Mouse (Mus musculus) heart, embryonic 13.5 days (tissue): Measurements from ENCODE around the gene Olfr1413. TPM values are rescaled to one million over a fixed set of nuclear protein-coding genes. Genes with fewer than 3 reads are reported as not detected.

Experiments
- ATAC-seq: fragments of 200-750 bp; cut with Nextera tagmentation; 2 replicates; pipeline ENCODE4 v1.8.0; 2017; ENCODE audit warnings: moderate TSS enrichment; ENCODE audit not compliant: insufficient number of reproducible peaks, low FRiP score, low TSS enrichment; ENCODE audit errors: extremely low read depth
- H3K27ac ChIP-seq: fragments of 300-500 bp; sonication (generic); replicated peaks from 2 replicates; pipeline ENCODE4 v1.5.1; 2015; ENCODE audit warnings: moderate library complexity, mild to moderate bottlenecking, inconsistent platforms
- H3K27me3 ChIP-seq: fragments of 300-500 bp; sonication (generic); replicated peaks from 2 replicates; pipeline ENCODE4 v1.6.1; 2015; ENCODE audit warnings: mild to moderate bottlenecking, inconsistent platforms
- H3K36me3 ChIP-seq: fragments of 300-500 bp; sonication (generic); 2 replicates; pipeline ENCODE4 v1.6.1; 2015; ENCODE audit warnings: mild to moderate bottlenecking, inconsistent platforms
- H3K4me1 ChIP-seq: fragments of 300-500 bp; sonication (generic); 2 replicates; pipeline ENCODE4 v1.6.1; 2015; ENCODE audit warnings: inconsistent platforms
- H3K4me2 ChIP-seq: fragments of 300-500 bp; sonication (generic); 2 replicates; pipeline ENCODE4 v1.6.1; 2015; ENCODE audit warnings: inconsistent platforms, mild to moderate bottlenecking, moderate library complexity
- H3K4me3 ChIP-seq: fragments of 300-500 bp; sonication (generic); 2 replicates; pipeline ENCODE4 v1.5.1; 2015; ENCODE audit warnings: moderate library complexity, mild to moderate bottlenecking, inconsistent platforms
- H3K9ac ChIP-seq: fragments of 300-500 bp; sonication (generic); 2 replicates; pipeline ENCODE4 v1.6.1; 2015; ENCODE audit warnings: inconsistent platforms, mild to moderate bottlenecking, moderate library complexity
- H3K9me3 ChIP-seq: fragments of 300-500 bp; sonication (generic); 2 replicates; pipeline ENCODE4 v1.6.1; 2016; ENCODE audit warnings: inconsistent platforms
- WGBS: fragments of 180-500 bp; shearing (Covaris S2); methylation state at CpG from one replicate; pipeline ENCODE4 v1.1.7; 2015; ENCODE audit warnings: mixed read lengths; 5-methylcytosine and 5-hydroxymethylcytosine counted together
- polyA plus RNA-seq: library from polyadenylated mRNA; unstranded; fragments of >200 nt; fragmentation: Nextera tagmentation; extraction: Ambion mirVana; gene quantifications from 2 replicates; pipeline ENCODE4 v1.2.1, GENCODE M21; 2015

Olfr1413 gene
- polyA plus RNA-seq, 1 experiment from 2014 or later = not detected

- H3K27ac ChIP-seq = no peak overlapping the region
- no peaks in the 10 kb centered on the region for H3K4me1 ChIP-seq
- H3K4me3 ChIP-seq = no peak overlapping the region
- no peak for ATAC-seq
- no peak overlapping the region for H3K9ac ChIP-seq
- H3K27me3 ChIP-seq = peaks cover 33% of the 10 kb centered on the region
- H3K4me2 ChIP-seq = no peak overlapping the region
- no peaks in the 10 kb centered on the region for H3K36me3 ChIP-seq
- no peaks in the 10 kb centered on the region for H3K9me3 ChIP-seq
- WGBS = 45% methylated on average over 4 of the region's 4 CpGs
These were observed 42.1 kb downstream of the Olfr1413 start for GRCm38 (mm10) chr1:92613175-92613574.

GRCm38 (mm10) chr1:92614516-92614915 lies 43.4 kb downstream of the Olfr1413 start:
- 8% methylated on average over 1 of the region's 1 CpGs for WGBS
- no peak for ATAC-seq
- H3K4me3 ChIP-seq = no peak overlapping the region

GRCm38 (mm10) chr1:92616046-92616445 lies 44.9 kb downstream of the Olfr1413 start:
- no peaks in the 10 kb centered on the region for H3K4me1 ChIP-seq
- no peaks in the 10 kb centered on the region for H3K9me3 ChIP-seq
- WGBS = 59% methylated on average over 1 of the region's 1 CpGs
- no peak overlapping the region for H3K9ac ChIP-seq
- peaks cover 45% of the 10 kb centered on the region for H3K27me3 ChIP-seq
- no peak overlapping the region for H3K4me3 ChIP-seq
- no peak overlapping the region for H3K27ac ChIP-seq
- no peak overlapping the region for H3K4me2 ChIP-seq
- no peaks in the 10 kb centered on the region for H3K36me3 ChIP-seq
- ATAC-seq = no peak

More at GRCm38 (mm10) chr1:92614516-92614915, 43.4 kb downstream of the Olfr1413 start:
- no peak overlapping the region for H3K4me2 ChIP-seq
- H3K9ac ChIP-seq = no peak overlapping the region
- no peaks in the 10 kb centered on the region for H3K4me1 ChIP-seq
- H3K36me3 ChIP-seq = no peaks in the 10 kb centered on the region
- H3K27ac ChIP-seq = no peak overlapping the region
- H3K27me3 ChIP-seq = peaks cover 42% of the 10 kb centered on the region
- no peaks in the 10 kb centered on the region for H3K9me3 ChIP-seq

GRCm38 (mm10) chr1:92617488-92617887 lies 46.4 kb downstream of the Olfr1413 start, which contains the start of gene Olfr12:
TSS of gene Olfr12 (plus strand) at chr1:92617788.
- Histone ChIP-seq H3K4me2 (no peak within 1 kb of the TSS), H3K4me3 (no peak within 1 kb of the TSS), H3K27ac (no peak within 1 kb of the TSS), H3K9ac (no peak within 1 kb of the TSS), H3K36me3 (no peaks in the 10 kb centered on the region), H3K9me3 (no peaks in the 10 kb centered on the region), H3K4me1 (no peaks in the 10 kb centered on the region), H3K27me3 (peaks cover 36% of the 10 kb centered on the region)
- ATAC-seq = no peak
- WGBS = 70% methylated on average over 2 of the region's 2 CpGs

GRCm38 (mm10) chr1:92618360-92618759 lies 47.2 kb downstream of the Olfr1413 start:
- Histone ChIP-seq H3K27me3 (peaks cover 32% of the 10 kb centered on the region), H3K9me3 (no peaks in the 10 kb centered on the region), H3K4me3 (no peak overlapping the region), H3K27ac (no peak overlapping the region), H3K36me3 (no peaks in the 10 kb centered on the region), H3K9ac (no peak overlapping the region), H3K4me2 (no peak overlapping the region), H3K4me1 (no peaks in the 10 kb centered on the region)
- WGBS = 45% methylated on average over 4 of the region's 4 CpGs
- no peak for ATAC-seq

Other genes starting within 250 kb of the Olfr1413 start
- 458 and 534 TPM in 2 replicates for gene Ndufa10, start 97.5 kb upstream of the Olfr1413 start, polyA plus RNA-seq
- gene Olfr1416, start 86.2 kb upstream of the Olfr1413 start, polyA plus RNA-seq = not detected in 2 replicates
- not detected in 2 replicates for gene Olfr1415, start 75.2 kb upstream of the Olfr1413 start, polyA plus RNA-seq
- gene Olfr1414, start 52.7 kb upstream of the Olfr1413 start, polyA plus RNA-seq = not detected in 2 replicates
- not detected in 2 replicates for gene Olfr1412, start 14.5 kb downstream of the Olfr1413 start, polyA plus RNA-seq
- gene Olfr1411, start 23.1 kb downstream of the Olfr1413 start, polyA plus RNA-seq = not detected in 2 replicates
- gene Olfr1410, start 34.5 kb downstream of the Olfr1413 start, polyA plus RNA-seq = not detected in 2 replicates
- gene Olfr12, start 46.5 kb downstream of the Olfr1413 start, polyA plus RNA-seq = not detected in 2 replicates
- 403 and 485 TPM in 2 replicates for gene Cops9, start 70.7 kb downstream of the Olfr1413 start, polyA plus RNA-seq
- gene Otos, start 77.5 kb downstream of the Olfr1413 start, polyA plus RNA-seq = not detected in 2 replicates